Mouse (Mus musculus) retina, postnatal 7 days (tissue): ENCODE data around the gene Sbk1.
"Not testable (repeated sequence)": the region's sequence is repeated elsewhere in the genome, so short reads cannot be mapped to it uniquely, and the experiment has no call there.

Experiments used
- DNase-seq: peaks from one replicate; pipeline ENCODE4 v3.0.0-alpha.2; 2012; ENCODE audit warnings: low read depth, low spot score

Gene Sbk1

GRCm38 (mm10) chr7:126265949-126266348, 6.5 kb upstream of the Sbk1 start:
- no peak for DNase-seq

- DNase-seq, result no peak
Observed at GRCm38 (mm10) chr7:126266372-126266870, 6.0 kb upstream of the Sbk1 start.

- DNase-seq, result no peak
Observed at GRCm38 (mm10) chr7:126267606-126268005, 4.8 kb upstream of the Sbk1 start.

- DNase-seq, result no peak
Observed at GRCm38 (mm10) chr7:126272770-126273311, 422 bp downstream of the Sbk1 start.

GRCm38 (mm10) chr7:126273351-126274042, 1.1 kb downstream of the Sbk1 start:
- no peak for DNase-seq

GRCm38 (mm10) chr7:126274137-126274536, 1.7 kb downstream of the Sbk1 start:
- no peak for DNase-seq

- DNase-seq, result no peak
Observed at GRCm38 (mm10) chr7:126274626-126275025, 2.2 kb downstream of the Sbk1 start.

GRCm38 (mm10) chr7:126275711-126276110, 3.3 kb downstream of the Sbk1 start:
- DNase-seq, result no peak

GRCm38 (mm10) chr7:126276297-126276696, 3.9 kb downstream of the Sbk1 start:
- no peak for DNase-seq

- no peak for DNase-seq
Observed at GRCm38 (mm10) chr7:126277536-126278295, 5.3 kb downstream of the Sbk1 start.

GRCm38 (mm10) chr7:126278799-126279198, 6.4 kb downstream of the Sbk1 start:
- DNase-seq, result no peak

- no peak for DNase-seq
Observed at GRCm38 (mm10) chr7:126279774-126280482, 7.5 kb downstream of the Sbk1 start.

- DNase-seq, result no peak
Observed at GRCm38 (mm10) chr7:126280696-126281095, 8.3 kb downstream of the Sbk1 start.

- DNase-seq, result no peak
Observed at GRCm38 (mm10) chr7:126281876-126282682, 9.7 kb downstream of the Sbk1 start.

- DNase-seq, result not testable (repeated sequence)
Observed at GRCm38 (mm10) chr7:126282683-126282990, 10.2 kb downstream of the Sbk1 start.

- DNase-seq, result no peak
Observed at GRCm38 (mm10) chr7:126284021-126284420, 11.6 kb downstream of the Sbk1 start.

GRCm38 (mm10) chr7:126284441-126284840, 12.0 kb downstream of the Sbk1 start:
- no peak for DNase-seq

- no peak for DNase-seq
Observed at GRCm38 (mm10) chr7:126284865-126285264, 12.4 kb downstream of the Sbk1 start.

- no peak for DNase-seq
Observed at GRCm38 (mm10) chr7:126285293-126286211, 13.1 kb downstream of the Sbk1 start.

GRCm38 (mm10) chr7:126286311-126286710, 13.9 kb downstream of the Sbk1 start:
- DNase-seq, result no peak
